Mouse (Mus musculus) E14TG2a.4 (cell line): ENCODE data around the gene Olfr566.

Source experiments
- H3K27me3 ChIP-seq: 2 replicates; pipeline ENCODE4 v1.6.1; 2014; ENCODE audit warnings: low read length, control low read depth; ENCODE audit not compliant: insufficient read depth
- H3K36me3 ChIP-seq: 2 replicates; pipeline ENCODE4 v1.6.1; 2014; ENCODE audit warnings: low read length, control low read depth; ENCODE audit not compliant: insufficient read depth
- H3K4me1 ChIP-seq: replicated peaks from 2 replicates; pipeline ENCODE4 v1.6.1; 2014; ENCODE audit warnings: low read depth, low read length, control low read depth
- H3K4me3 ChIP-seq: replicated peaks from 2 replicates; pipeline ENCODE4 v1.5.1; 2014; ENCODE audit warnings: mild to moderate bottlenecking, low read length
- H3K9me3 ChIP-seq: 2 replicates; pipeline ENCODE4 v1.6.1; 2014; ENCODE audit warnings: low read length, control low read depth
- CTCF ChIP-seq: conservative IDR thresholded peaks from 2 replicates; pipeline ENCODE4 v1.5.1; 2014; ENCODE audit warnings: low read length
- NANOG ChIP-seq: IDR thresholded peaks from 2 replicates; pipeline ENCODE4 v1.6.1; 2014; ENCODE audit warnings: borderline replicate concordance, low read length, mixed read lengths
- POU5F1 ChIP-seq: IDR thresholded peaks from 2 replicates; pipeline ENCODE4 v1.6.1; 2014; ENCODE audit warnings: low read length, borderline replicate concordance

The Olfr566 gene

DNA sequence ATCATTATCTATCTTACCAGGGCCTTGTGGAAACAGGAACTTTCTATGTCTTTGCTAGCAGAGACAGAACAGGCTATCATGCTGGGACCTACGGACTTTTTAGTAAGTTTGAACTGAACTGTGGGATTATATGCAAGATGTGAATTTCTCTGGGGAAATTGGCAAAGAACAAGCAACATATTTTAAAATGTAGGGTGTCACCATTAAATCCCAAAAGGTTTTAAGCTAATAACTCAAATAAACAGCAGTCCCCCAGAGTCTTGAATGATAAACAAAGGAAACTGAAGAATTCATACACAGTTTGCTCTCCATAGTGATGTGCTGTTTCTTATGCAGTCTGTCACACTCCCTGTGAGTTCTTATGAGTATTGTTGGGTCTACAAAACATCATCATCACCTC lies at the start of gene Olfr566:
TSS of gene Olfr566 (minus strand) at position 101 of the 400 bp plus-strand sequence.
- no peaks in the 10 kb centered on the region for H3K36me3 ChIP-seq
- TF ChIP-seq CTCF (no peak), NANOG (no peak), POU5F1 (no peak)
- no peaks in the 10 kb centered on the region for H3K9me3 ChIP-seq
- H3K4me3 ChIP-seq, result no peak within 1 kb of the TSS
- no peaks in the 10 kb centered on the region for H3K27me3 ChIP-seq
- no peaks in the 10 kb centered on the region for H3K4me1 ChIP-seq

DNA sequence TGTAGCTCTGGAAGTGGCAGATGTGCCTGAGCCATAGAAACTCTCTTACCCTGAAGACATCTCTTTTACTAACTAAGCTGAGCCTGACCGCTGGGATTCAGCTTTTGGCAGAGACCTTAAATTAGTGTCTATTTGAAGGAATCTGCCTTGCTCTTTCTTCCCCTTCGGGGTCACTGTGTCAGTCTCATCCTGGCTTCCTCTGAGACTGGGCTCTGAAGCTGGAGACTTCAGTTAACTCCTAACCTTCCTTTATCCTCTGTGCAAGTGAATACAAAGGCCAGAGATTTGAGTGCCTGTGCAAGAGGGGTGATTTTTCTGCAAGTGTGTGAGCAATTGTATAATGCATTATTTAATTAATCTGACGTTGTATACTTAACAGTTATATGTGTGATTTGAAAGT lies 32.2 kb upstream of the Olfr566 start, which contains the start of gene Olfr569:
TSS of gene Olfr569 (minus strand) at position 101 of the 400 bp plus-strand sequence.
- no peaks in the 10 kb centered on the region for H3K36me3 ChIP-seq
- no peak for TF ChIP-seq POU5F1
- H3K4me1 ChIP-seq, result no peaks in the 10 kb centered on the region
- H3K9me3 ChIP-seq, result no peaks in the 10 kb centered on the region
- H3K27me3 ChIP-seq, result no peaks in the 10 kb centered on the region
- no peak within 1 kb of the TSS for H3K4me3 ChIP-seq

GRCm38 (mm10) chr7:102876822-102877221 lies 18.3 kb upstream of the Olfr566 start, which contains the start of gene Olfr568:
Gene Olfr568 (plus strand): TSS chr7:102877122.
- Histone ChIP-seq H3K4me1 (no peaks in the 10 kb centered on the region), H3K27me3 (no peaks in the 10 kb centered on the region), H3K4me3 (no peak within 1 kb of the TSS), H3K9me3 (no peaks in the 10 kb centered on the region), H3K36me3 (no peaks in the 10 kb centered on the region)
- no peak for TF ChIP-seq CTCF
- no peak for TF ChIP-seq NANOG
- no peak for TF ChIP-seq POU5F1

DNA sequence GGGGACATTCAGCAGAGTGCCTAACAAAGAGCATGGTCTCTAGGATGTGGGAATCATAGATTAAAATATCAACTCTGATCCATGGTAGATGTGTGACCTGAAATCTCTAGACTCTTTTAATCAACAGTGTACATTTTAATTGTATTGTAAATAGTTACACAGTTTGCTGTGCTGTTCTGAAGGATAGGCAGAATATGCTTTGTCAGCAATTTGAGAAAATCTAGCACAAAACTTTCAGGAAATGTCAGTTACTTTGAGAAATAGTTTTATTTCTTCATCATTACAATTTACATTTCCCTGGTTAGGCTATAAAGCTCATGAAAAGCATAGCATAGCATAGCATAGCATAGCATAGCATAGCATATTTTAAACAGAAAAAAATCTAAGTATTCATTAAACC lies 2.8 kb downstream of the Olfr566 start:
- Histone ChIP-seq H3K4me3 (no peak overlapping the region), H3K27me3 (no peaks in the 10 kb centered on the region), H3K4me1 (no peaks in the 10 kb centered on the region), H3K36me3 (no peaks in the 10 kb centered on the region), H3K9me3 (no peaks in the 10 kb centered on the region)
- TF ChIP-seq NANOG, result no peak
- TF ChIP-seq POU5F1, result no peak
